Mouse (Mus musculus) ZHBTc4 (cell line): ENCODE measurements around the gene Xxylt1.
A peak's percentile ranks its signal among the peaks of the same experiment; 100 is the strongest.

ENCODE experiments used
- DNase-seq: peaks from one replicate; pipeline ENCODE4 v3.0.0-alpha.2; 2011; ENCODE audit warnings: low read depth, low spot score

Gene Xxylt1

GRCm38 (mm10) chr16:31024221-31024620 lies 57.0 kb downstream of the Xxylt1 start:
- no peak for DNase-seq

GRCm38 (mm10) chr16:31023803-31024202 lies 57.4 kb downstream of the Xxylt1 start:
- no peak for DNase-seq

- DNase-seq: no peak
Observed at GRCm38 (mm10) chr16:31022287-31022686, 58.9 kb downstream of the Xxylt1 start.

- no peak for DNase-seq
Observed at GRCm38 (mm10) chr16:31019514-31019913, 61.7 kb downstream of the Xxylt1 start.

GRCm38 (mm10) chr16:31017687-31018413 lies 63.4 kb downstream of the Xxylt1 start:
- DNase-seq: no peak

GRCm38 (mm10) chr16:31016669-31017068 lies 64.6 kb downstream of the Xxylt1 start:
- no peak for DNase-seq

GRCm38 (mm10) chr16:31016169-31016568 lies 65.1 kb downstream of the Xxylt1 start:
- DNase-seq: peak; percentile 57

GRCm38 (mm10) chr16:31015271-31015670 lies 66.0 kb downstream of the Xxylt1 start:
- no peak for DNase-seq

GRCm38 (mm10) chr16:31012236-31012635 lies 69.0 kb downstream of the Xxylt1 start:
- DNase-seq: no peak

- DNase-seq: no peak
Observed at GRCm38 (mm10) chr16:31010443-31010842, 70.8 kb downstream of the Xxylt1 start.

GRCm38 (mm10) chr16:31008326-31008725 lies 72.9 kb downstream of the Xxylt1 start:
- DNase-seq: no peak

GRCm38 (mm10) chr16:31007582-31007981 lies 73.7 kb downstream of the Xxylt1 start:
- DNase-seq: no peak

- DNase-seq: peak; percentile 78
Observed at GRCm38 (mm10) chr16:31005693-31006092, 75.5 kb downstream of the Xxylt1 start.

- peak; percentile 65 for DNase-seq
Observed at GRCm38 (mm10) chr16:31004321-31004682, 76.9 kb downstream of the Xxylt1 start.

GRCm38 (mm10) chr16:31003592-31004320 lies 77.5 kb downstream of the Xxylt1 start:
- DNase-seq: peak; percentile 60

GRCm38 (mm10) chr16:31002926-31003325 lies 78.3 kb downstream of the Xxylt1 start:
- no peak for DNase-seq

GRCm38 (mm10) chr16:31002117-31002516 lies 79.1 kb downstream of the Xxylt1 start:
- no peak for DNase-seq

- no peak for DNase-seq
Observed at GRCm38 (mm10) chr16:30998711-30999110, 82.5 kb downstream of the Xxylt1 start.

- DNase-seq: no peak
Observed at GRCm38 (mm10) chr16:30998048-30998447, 83.2 kb downstream of the Xxylt1 start.

GRCm38 (mm10) chr16:30995446-30995845 lies 85.8 kb downstream of the Xxylt1 start:
- DNase-seq: no peak

GRCm38 (mm10) chr16:30994881-30995280 lies 86.4 kb downstream of the Xxylt1 start:
- no peak for DNase-seq

- DNase-seq: no peak
Observed at GRCm38 (mm10) chr16:30994296-30994695, 86.9 kb downstream of the Xxylt1 start.

GRCm38 (mm10) chr16:30992568-30992967 lies 88.7 kb downstream of the Xxylt1 start:
- DNase-seq: no peak
